Mouse (Mus musculus): ENCODE data around the gene Trim34a. TPM values are rescaled to one million over a fixed set of nuclear protein-coding genes. Genes with fewer than 3 reads are reported as not detected.
"Not testable (repeated sequence)": the region's sequence is repeated elsewhere in the genome, so short reads cannot be mapped to it uniquely, and the experiment has no call there.

Trim34a gene
- polyA plus RNA-seq, 2 experiments, result 1.3 to 1.4 TPM

DNA sequence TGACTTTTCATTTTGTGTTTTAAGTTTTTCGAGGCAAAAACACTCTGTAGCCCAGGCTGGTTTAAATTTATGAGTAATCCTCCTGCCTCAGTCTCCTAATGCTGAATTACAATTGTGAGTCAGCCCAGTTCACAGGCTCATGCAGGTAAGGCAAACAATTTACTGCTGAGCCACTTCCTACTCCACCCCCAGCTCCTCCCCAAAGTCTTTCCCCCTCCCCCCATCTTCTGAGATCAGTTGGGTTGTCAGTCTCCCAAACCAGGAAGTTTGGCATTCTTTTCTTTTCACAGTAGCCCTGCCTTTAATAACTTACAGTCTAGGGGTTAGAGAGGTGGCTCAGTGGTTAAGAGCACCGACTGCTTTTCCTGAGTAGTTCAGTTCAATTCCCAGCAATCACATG, 26.4 kb upstream of the Trim34a start:
- TF ChIP-seq CTCF (IDR thresholded peaks at IDR 0.05; ENCODE audit: low read depth), result no peak
- TF ChIP-seq EP300 (IDR thresholded peaks at IDR 0.05; ENCODE audit: low read depth), result no peak
- Histone ChIP-seq H3K27me3 (ENCODE audit: control insufficient read depth, insufficient read depth, low read length) (no peaks in the 10 kb centered on the region), H3K4me2 (ENCODE audit: low read depth) (no peak overlapping the region), H3K36me3 (replicated peaks; ENCODE audit: control insufficient read depth, insufficient read depth, low read depth) (no peaks in the 10 kb centered on the region), H3K4me1 (replicated peaks; ENCODE audit: control insufficient read depth in 2 of 2, insufficient read depth in 2 of 2, low read length in 1 of 2) (no peaks in the 10 kb centered on the region), H3K4me3 (ENCODE audit: insufficient read depth in 1 of 2, low read depth in 2 of 2, low read length in 2 of 2) (no peak overlapping the region), H3K27ac (no peak overlapping the region), H3K9ac (replicated peaks) (no peak overlapping the region), H3K9me3 (ENCODE audit: control insufficient read depth, low read length) (no peaks in the 10 kb centered on the region)
- 25% methylated on average over 2 of the region's 2 CpGs for WGBS (ENCODE audit: insufficient replicate concordance)
- DNase-seq (ENCODE audit: low read depth in 3 of 3, low spot score in 3 of 3) (no peak), ATAC-seq (ENCODE audit: insufficient read depth) (no peak)

DNA sequence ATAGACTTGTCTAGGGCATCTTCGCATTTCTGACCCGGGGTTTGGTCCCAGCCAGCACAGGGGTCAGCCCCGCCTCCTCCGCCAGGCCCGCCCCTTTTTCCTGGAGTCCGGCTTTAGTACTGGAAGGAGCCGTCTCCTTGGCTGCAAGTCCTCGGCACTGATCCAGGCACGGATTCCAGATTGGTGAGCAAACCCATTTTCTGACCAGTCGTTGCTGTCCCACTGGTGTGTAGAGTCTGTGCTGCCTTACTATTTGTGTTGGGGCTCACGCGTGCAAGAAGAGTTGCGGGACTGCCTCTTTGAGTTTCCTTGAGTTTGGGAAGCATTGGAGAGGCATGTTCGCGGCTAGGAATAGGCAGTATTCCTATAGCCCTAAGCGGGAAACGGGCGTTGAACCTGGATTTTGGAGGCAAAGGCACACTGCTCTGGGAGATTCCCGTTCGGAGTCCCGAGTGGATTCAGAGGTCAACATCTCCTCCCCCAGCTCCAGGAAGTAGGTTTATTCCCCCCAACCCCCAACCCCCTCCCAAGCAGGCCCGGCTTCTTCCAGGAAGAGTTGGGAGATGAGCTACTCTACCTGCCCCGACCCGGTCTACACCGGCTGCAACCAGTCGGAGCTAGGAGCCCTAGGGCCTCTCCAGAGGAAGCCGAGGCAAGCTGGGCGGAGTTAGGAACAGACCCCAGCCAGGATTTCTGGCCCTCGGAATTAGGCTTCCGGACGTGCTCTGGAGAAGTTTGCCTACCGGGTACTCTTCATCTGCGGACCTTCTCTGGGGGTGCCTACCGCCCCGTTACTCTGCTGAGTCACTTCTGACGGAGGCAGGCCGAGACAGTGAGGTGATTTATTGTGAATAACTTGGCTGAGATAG, 25.3 kb upstream of the Trim34a start, which contains the start of gene Trim6:
Gene Trim6, plus strand, starts transcription at position 93 of the 869 bp plus-strand sequence.
- no peaks in the 10 kb centered on the region for H3K9me3 ChIP-seq (ENCODE audit: control insufficient read depth, low read length)
- peak within 1 kb of the TSS; percentile 70 for H3K4me2 ChIP-seq (ENCODE audit: low read depth)
- TF ChIP-seq EP300 (IDR thresholded peaks at IDR 0.05; ENCODE audit: low read depth) (no peak), CTCF (IDR thresholded peaks at IDR 0.05; ENCODE audit: low read depth) (no peak)
- under 1% methylated on average over 37 of the region's 37 CpGs for WGBS (ENCODE audit: insufficient replicate concordance)
- peak in 1 of 3 experiments; percentile 10 for DNase-seq (ENCODE audit: low read depth in 3 of 3, low spot score in 3 of 3)
- H3K27ac ChIP-seq, result no peak within 1 kb of the TSS
- peak within 1 kb of the TSS; percentile 54 to 61 for H3K4me3 ChIP-seq (ENCODE audit: insufficient read depth in 1 of 2, low read depth in 2 of 2, low read length in 2 of 2)
- peak within 1 kb of the TSS; percentile 57 for H3K9ac ChIP-seq (replicated peaks)
- peak; percentile 70 for ATAC-seq (ENCODE audit: insufficient read depth)
- no peaks in the 10 kb centered on the region for H3K36me3 ChIP-seq (replicated peaks; ENCODE audit: control insufficient read depth, insufficient read depth, low read depth)
- no peaks in the 10 kb centered on the region for H3K4me1 ChIP-seq (replicated peaks; ENCODE audit: control insufficient read depth in 2 of 2, insufficient read depth in 2 of 2, low read length in 1 of 2)
- H3K27me3 ChIP-seq (ENCODE audit: control insufficient read depth, insufficient read depth, low read length), result no peaks in the 10 kb centered on the region

DNA sequence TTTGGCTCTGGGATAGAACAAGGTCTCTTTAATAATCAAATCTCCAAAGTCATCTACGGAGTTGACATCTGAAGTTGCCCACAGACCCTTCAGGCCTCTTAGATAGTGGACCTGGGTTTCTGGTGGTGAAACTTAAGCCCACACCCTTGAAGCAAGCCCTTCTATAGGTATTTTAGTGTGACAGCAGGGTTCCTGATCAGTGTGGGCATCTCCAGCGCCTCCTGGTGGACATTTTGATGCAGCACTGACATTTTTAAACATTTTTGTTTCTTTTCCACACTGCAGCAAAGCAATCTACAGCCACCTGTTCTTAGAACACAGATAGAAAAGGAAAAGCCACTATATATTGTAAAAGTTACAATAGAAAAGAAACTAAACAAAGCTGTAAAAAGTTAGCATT, 13.1 kb upstream of the Trim34a start:
- WGBS (ENCODE audit: insufficient replicate concordance), result 24% methylated on average over 2 of the region's 2 CpGs
- Histone ChIP-seq H3K36me3 (replicated peaks; ENCODE audit: control insufficient read depth, insufficient read depth, low read depth) (no peaks in the 10 kb centered on the region), H3K4me3 (ENCODE audit: insufficient read depth in 1 of 2, low read depth in 2 of 2, low read length in 2 of 2) (no peak overlapping the region), H3K27me3 (ENCODE audit: control insufficient read depth, insufficient read depth, low read length) (no peaks in the 10 kb centered on the region), H3K4me2 (ENCODE audit: low read depth) (no peak overlapping the region), H3K9ac (replicated peaks) (no peak overlapping the region), H3K9me3 (ENCODE audit: control insufficient read depth, low read length) (no peaks in the 10 kb centered on the region), H3K4me1 (replicated peaks; ENCODE audit: control insufficient read depth in 2 of 2, insufficient read depth in 2 of 2, low read length in 1 of 2) (no peaks in the 10 kb centered on the region), H3K27ac (no peak overlapping the region)
- peak; percentile 83 for TF ChIP-seq CTCF (IDR thresholded peaks at IDR 0.05; ENCODE audit: low read depth)
- TF ChIP-seq EP300 (IDR thresholded peaks at IDR 0.05; ENCODE audit: low read depth), result no peak
- DNase-seq (ENCODE audit: low read depth in 3 of 3, low spot score in 3 of 3), result no peak
- ATAC-seq (ENCODE audit: insufficient read depth), result no peak

DNA sequence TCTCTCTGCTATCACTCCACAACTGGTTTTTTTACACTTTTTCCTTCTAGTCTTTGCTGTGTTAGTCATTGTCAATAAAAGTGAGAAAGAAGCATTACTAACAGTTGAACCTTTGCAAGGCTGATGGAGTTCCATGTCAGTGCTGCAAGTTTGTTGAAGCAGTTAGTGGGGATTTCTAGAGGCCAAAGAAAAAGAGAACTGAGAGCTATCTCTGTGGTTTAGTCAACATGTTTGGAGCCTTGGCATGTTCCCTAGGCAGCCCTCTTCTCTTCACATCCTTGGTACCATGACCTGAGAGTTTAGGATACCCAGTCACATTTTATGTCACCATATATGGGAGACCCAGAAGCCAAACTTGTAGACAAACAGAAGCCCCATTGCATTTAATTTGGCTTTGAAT, 3.4 kb upstream of the Trim34a start:
- Histone ChIP-seq H3K4me3 (ENCODE audit: insufficient read depth in 1 of 2, low read depth in 2 of 2, low read length in 2 of 2) (no peak overlapping the region), H3K36me3 (replicated peaks; ENCODE audit: control insufficient read depth, insufficient read depth, low read depth) (no peaks in the 10 kb centered on the region), H3K4me1 (replicated peaks; ENCODE audit: control insufficient read depth in 2 of 2, insufficient read depth in 2 of 2, low read length in 1 of 2) (peaks cover 0 to 2% of the 10 kb centered on the region in 2 experiments; a peak in 1 of 4 replicates), H3K4me2 (ENCODE audit: low read depth) (no peak overlapping the region), H3K27ac (no peak overlapping the region), H3K27me3 (ENCODE audit: control insufficient read depth, insufficient read depth, low read length) (no peaks in the 10 kb centered on the region), H3K9ac (replicated peaks) (no peak overlapping the region), H3K9me3 (ENCODE audit: control insufficient read depth, low read length) (no peaks in the 10 kb centered on the region)
- no peak for DNase-seq (ENCODE audit: low read depth in 3 of 3, low spot score in 3 of 3)
- TF ChIP-seq EP300 (IDR thresholded peaks at IDR 0.05; ENCODE audit: low read depth) (no peak), CTCF (IDR thresholded peaks at IDR 0.05; ENCODE audit: low read depth) (no peak)
- ATAC-seq (ENCODE audit: insufficient read depth), result no peak

DNA sequence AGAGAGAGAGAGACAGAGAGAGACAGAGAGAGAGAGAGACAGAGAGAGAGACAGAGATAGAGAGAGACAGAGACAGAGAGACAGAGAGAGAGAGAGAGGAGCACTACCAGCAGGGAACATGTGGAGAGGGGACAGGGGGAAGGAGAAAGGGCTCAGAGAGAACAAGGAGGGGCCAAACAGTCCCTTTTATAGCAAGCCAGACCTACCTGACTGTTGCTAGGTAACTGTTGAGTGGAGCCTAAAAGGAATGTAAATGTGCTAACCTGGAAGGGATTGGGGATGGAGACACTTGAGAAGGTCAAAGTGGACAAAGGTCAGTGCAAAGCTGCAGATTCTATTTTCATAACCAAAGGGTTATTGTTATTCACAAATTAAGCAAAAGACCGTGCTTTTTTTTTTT, 641 bp upstream of the Trim34a start:
- no peak for TF ChIP-seq EP300 (IDR thresholded peaks at IDR 0.05; ENCODE audit: low read depth)
- TF ChIP-seq CTCF (IDR thresholded peaks at IDR 0.05; ENCODE audit: low read depth), result no peak
- Histone ChIP-seq H3K9ac (replicated peaks) (no peak overlapping the region), H3K36me3 (replicated peaks; ENCODE audit: control insufficient read depth, insufficient read depth, low read depth) (no peaks in the 10 kb centered on the region), H3K4me2 (ENCODE audit: low read depth) (peak overlapping the region; percentile 68; the same call in 1 of the 2 replicates), H3K27me3 (ENCODE audit: control insufficient read depth, insufficient read depth, low read length) (no peaks in the 10 kb centered on the region), H3K4me1 (replicated peaks; ENCODE audit: control insufficient read depth in 2 of 2, insufficient read depth in 2 of 2, low read length in 1 of 2) (peaks cover 0 to 2% of the 10 kb centered on the region in 2 experiments; a peak in 1 of 4 replicates), H3K27ac (no peak overlapping the region), H3K9me3 (ENCODE audit: control insufficient read depth, low read length) (no peaks in the 10 kb centered on the region), H3K4me3 (ENCODE audit: insufficient read depth in 1 of 2, low read depth in 2 of 2, low read length in 2 of 2) (no peak overlapping the region)
- DNase-seq (ENCODE audit: low read depth in 3 of 3, low spot score in 3 of 3) (no peak), ATAC-seq (ENCODE audit: insufficient read depth) (no peak)
- WGBS (ENCODE audit: insufficient replicate concordance), result 46% methylated on average over 1 of the region's 1 CpGs

DNA sequence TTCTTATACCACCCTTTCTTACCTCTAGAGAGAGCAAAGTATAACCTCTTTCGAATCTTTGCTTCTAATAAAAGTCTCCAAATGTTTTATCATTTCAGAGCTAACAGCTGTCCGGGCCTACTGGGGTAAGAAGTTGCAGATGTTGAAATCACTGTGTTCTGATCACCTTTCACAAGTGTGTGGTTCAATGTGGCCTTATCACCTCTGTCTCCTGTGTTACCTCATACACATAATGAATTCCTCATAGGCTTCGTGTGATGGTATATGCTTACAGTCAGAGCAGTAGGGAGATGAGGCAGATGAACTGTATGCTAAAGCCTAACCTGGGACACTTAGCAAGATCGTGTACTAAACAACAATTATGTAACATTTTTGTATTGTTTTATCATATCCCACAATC, 16.1 kb downstream of the Trim34a start:
- H3K9me3 ChIP-seq (ENCODE audit: control insufficient read depth, low read length); H3K4me1 ChIP-seq (replicated peaks; ENCODE audit: control insufficient read depth in 2 of 2, insufficient read depth in 2 of 2, low read length in 1 of 2); H3K36me3 ChIP-seq (replicated peaks; ENCODE audit: control insufficient read depth, insufficient read depth, low read depth); ATAC-seq (ENCODE audit: insufficient read depth); H3K27ac ChIP-seq; H3K4me3 ChIP-seq (ENCODE audit: insufficient read depth in 1 of 2, low read depth in 2 of 2, low read length in 2 of 2); H3K4me2 ChIP-seq (ENCODE audit: low read depth); H3K27me3 ChIP-seq (ENCODE audit: control insufficient read depth, insufficient read depth, low read length); DNase-seq (ENCODE audit: low read depth in 3 of 3, low spot score in 3 of 3); H3K9ac ChIP-seq (replicated peaks): not testable (repeated sequence)
- 63% methylated on average over 4 of the region's 4 CpGs for WGBS (ENCODE audit: insufficient replicate concordance)

DNA sequence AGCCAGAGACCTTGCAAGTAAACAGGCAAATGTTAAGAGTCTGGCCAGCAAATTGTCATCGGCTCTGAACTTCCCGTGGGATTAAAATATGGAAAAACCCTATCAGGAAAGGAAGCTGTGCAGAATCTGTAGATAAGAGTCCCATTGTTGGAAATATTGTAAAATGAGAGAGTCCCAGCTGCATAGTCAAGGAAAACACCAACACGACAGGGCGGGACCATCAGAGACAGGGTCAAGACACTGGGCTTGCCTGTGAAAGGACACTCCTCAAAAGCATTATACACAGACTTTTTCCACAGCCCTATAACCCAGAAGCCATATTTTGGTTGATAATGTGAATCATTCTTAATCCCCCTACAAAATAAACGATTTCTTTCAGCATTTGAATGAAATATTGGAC, 21.1 kb downstream of the Trim34a start:
- H3K4me3 ChIP-seq (ENCODE audit: insufficient read depth in 1 of 2, low read depth in 2 of 2, low read length in 2 of 2); H3K9ac ChIP-seq (replicated peaks); ATAC-seq (ENCODE audit: insufficient read depth); H3K4me2 ChIP-seq (ENCODE audit: low read depth); H3K27me3 ChIP-seq (ENCODE audit: control insufficient read depth, insufficient read depth, low read length); H3K4me1 ChIP-seq (replicated peaks; ENCODE audit: control insufficient read depth in 2 of 2, insufficient read depth in 2 of 2, low read length in 1 of 2); DNase-seq (ENCODE audit: low read depth in 3 of 3, low spot score in 3 of 3); H3K9me3 ChIP-seq (ENCODE audit: control insufficient read depth, low read length); H3K27ac ChIP-seq; H3K36me3 ChIP-seq (replicated peaks; ENCODE audit: control insufficient read depth, insufficient read depth, low read depth): not testable (repeated sequence)
- 65% methylated on average over 2 of the region's 5 CpGs for WGBS (ENCODE audit: insufficient replicate concordance)

Measured in liver, embryonic 14.5 days (tissue).